Mouse (Mus musculus): ENCODE measurements around the gene Trappc12. TPM values are rescaled to one million over a fixed set of nuclear protein-coding genes. Genes with fewer than 3 reads are reported as not detected.

Trappc12 gene
- polyA plus RNA-seq, 1 experiment from 2014 or later, result 27.7 TPM

DNA sequence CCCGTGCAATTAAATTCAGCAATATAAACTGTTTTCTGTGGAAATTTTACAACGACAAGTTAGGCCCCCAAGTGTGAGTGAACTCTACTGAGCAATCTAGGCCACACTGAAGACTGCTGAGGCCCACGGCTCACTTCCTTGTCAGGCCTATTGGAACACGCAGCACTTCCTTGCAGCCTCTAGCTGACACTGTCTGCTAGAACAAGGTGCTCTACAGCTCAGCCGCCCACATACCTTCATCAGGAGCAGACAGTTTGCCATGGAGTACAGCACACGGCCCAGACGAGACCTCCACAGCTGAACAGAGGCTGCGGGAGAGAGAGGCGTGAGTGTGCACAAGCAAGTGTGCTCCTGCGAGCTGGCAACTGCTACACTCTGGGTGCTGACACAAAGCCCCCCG lies 49.0 kb downstream of the Trappc12 start:
- peaks cover 17% of the 10 kb centered on the region for H3K4me1 ChIP-seq (replicated peaks)
- no peaks in the 10 kb centered on the region for H3K27me3 ChIP-seq
- H3K9ac ChIP-seq, result no peak overlapping the region
- 0 out of 2 replicates have a peak, but pooled peaks cover 9% of the 10 kb centered on the region for H3K36me3 ChIP-seq
- H3K4me3 ChIP-seq, result no peak overlapping the region
- WGBS, result 85% methylated on average over 11 of the region's 11 CpGs
- no peaks in the 10 kb centered on the region for H3K9me3 ChIP-seq (replicated peaks)
- H3K27ac ChIP-seq, result no peak overlapping the region
- no peak for ATAC-seq (replicated peaks; ENCODE audit: insufficient number of reproducible peaks, insufficient read depth, low FRiP score, low read depth)
- no peak overlapping the region for H3K4me2 ChIP-seq

GRCm38 (mm10) chr12:28700561-28701025 lies 49.7 kb downstream of the Trappc12 start:
- peak; percentile 70 for ATAC-seq (replicated peaks; ENCODE audit: insufficient number of reproducible peaks, insufficient read depth, low FRiP score, low read depth)
- no peaks in the 10 kb centered on the region for H3K27me3 ChIP-seq
- H3K4me3 ChIP-seq, result no peak overlapping the region
- H3K4me2 ChIP-seq, result 0 out of 2 replicates have a peak overlapping the region, but pooled peaks have one; percentile 2
- H3K9me3 ChIP-seq (replicated peaks), result no peaks in the 10 kb centered on the region
- H3K36me3 ChIP-seq, result 0 out of 2 replicates have a peak, but pooled peaks cover 10% of the 10 kb centered on the region
- H3K4me1 ChIP-seq (replicated peaks), result peaks cover 17% of the 10 kb centered on the region
- peak overlapping the region; percentile 80 for H3K27ac ChIP-seq
- 41% methylated on average over 19 of the region's 19 CpGs for WGBS
- no peak overlapping the region for H3K9ac ChIP-seq

- 22% methylated on average over 3 of the region's 3 CpGs for WGBS
- H3K4me1 ChIP-seq (replicated peaks), result peaks cover 17% of the 10 kb centered on the region
- H3K36me3 ChIP-seq, result 0 out of 2 replicates have a peak, but pooled peaks cover 10% of the 10 kb centered on the region
- no peak overlapping the region for H3K4me2 ChIP-seq
- no peaks in the 10 kb centered on the region for H3K27me3 ChIP-seq
- ATAC-seq (replicated peaks; ENCODE audit: insufficient number of reproducible peaks, insufficient read depth, low FRiP score, low read depth), result peak; percentile 19; the same call in 1 of the 2 replicates
- no peak overlapping the region for H3K4me3 ChIP-seq
- no peaks in the 10 kb centered on the region for H3K9me3 ChIP-seq (replicated peaks)
- no peak overlapping the region for H3K9ac ChIP-seq
- peak overlapping the region; percentile 80 for H3K27ac ChIP-seq
Measured at GRCm38 (mm10) chr12:28700101-28700511, 50.2 kb downstream of the Trappc12 start.

- Histone ChIP-seq H3K4me2 (no peak overlapping the region), H3K27me3 (no peaks in the 10 kb centered on the region), H3K36me3 (0 out of 2 replicates have a peak, but pooled peaks cover 10% of the 10 kb centered on the region), H3K9ac (no peak overlapping the region), H3K4me1 (replicated peaks) (peaks cover 22% of the 10 kb centered on the region), H3K27ac (peak overlapping the region; percentile 80; the same call in 1 of the 2 replicates), H3K9me3 (replicated peaks) (no peaks in the 10 kb centered on the region), H3K4me3 (no peak overlapping the region)
- WGBS, result 9% methylated on average over 6 of the region's 6 CpGs
- no peak for ATAC-seq (replicated peaks; ENCODE audit: insufficient number of reproducible peaks, insufficient read depth, low FRiP score, low read depth)
Measured at GRCm38 (mm10) chr12:28699656-28700055, 50.6 kb downstream of the Trappc12 start.

DNA sequence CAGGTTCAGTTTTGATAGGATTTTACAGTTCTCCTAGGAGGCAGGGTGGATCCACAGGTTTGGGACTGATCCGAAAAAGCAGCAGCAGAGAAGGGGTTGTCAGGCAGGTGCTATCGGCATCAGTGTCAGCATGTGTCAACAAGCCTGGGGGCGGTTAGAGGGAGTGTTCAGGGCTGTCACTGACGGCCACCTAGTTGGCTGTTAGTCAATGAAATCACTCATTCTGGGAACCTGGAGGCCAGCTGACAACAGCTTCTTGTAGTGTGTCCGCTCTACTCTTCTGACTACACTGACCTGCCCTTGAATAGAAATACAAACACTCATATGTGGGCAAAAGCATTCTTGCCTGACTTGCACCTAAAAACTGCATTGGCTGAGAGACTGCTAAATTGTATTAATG lies 51.2 kb downstream of the Trappc12 start:
- H3K27ac ChIP-seq, result no peak overlapping the region
- no peak for ATAC-seq (replicated peaks; ENCODE audit: insufficient number of reproducible peaks, insufficient read depth, low FRiP score, low read depth)

GRCm38 (mm10) chr12:28697821-28698595 lies 52.3 kb downstream of the Trappc12 start:
- H3K27me3 ChIP-seq, result no peaks in the 10 kb centered on the region
- peaks cover 28% of the 10 kb centered on the region for H3K4me1 ChIP-seq (replicated peaks)
- no peak overlapping the region for H3K4me3 ChIP-seq
- no peak overlapping the region for H3K9ac ChIP-seq
- ATAC-seq (replicated peaks; ENCODE audit: insufficient number of reproducible peaks, insufficient read depth, low FRiP score, low read depth), result no peak
- no peak overlapping the region for H3K27ac ChIP-seq
- 0 out of 2 replicates have a peak, but pooled peaks cover 10% of the 10 kb centered on the region for H3K36me3 ChIP-seq
- H3K4me2 ChIP-seq, result no peak overlapping the region
- H3K9me3 ChIP-seq (replicated peaks), result no peaks in the 10 kb centered on the region
- 83% methylated on average over 14 of the region's 14 CpGs for WGBS

More for the DNA sequence above, 51.2 kb downstream of the Trappc12 start:
- Histone ChIP-seq H3K4me3 (no peak overlapping the region), H3K4me1 (replicated peaks) (peaks cover 28% of the 10 kb centered on the region), H3K27me3 (no peaks in the 10 kb centered on the region), H3K9me3 (replicated peaks) (no peaks in the 10 kb centered on the region), H3K36me3 (0 out of 2 replicates have a peak, but pooled peaks cover 10% of the 10 kb centered on the region), H3K4me2 (no peak overlapping the region), H3K9ac (no peak overlapping the region)
- WGBS, result 77% methylated on average over 5 of the region's 5 CpGs

- peaks cover 29% of the 10 kb centered on the region for H3K36me3 ChIP-seq
- no peak for ATAC-seq (replicated peaks; ENCODE audit: insufficient number of reproducible peaks, insufficient read depth, low FRiP score, low read depth)
Measured at GRCm38 (mm10) chr12:28694776-28695175, 55.5 kb downstream of the Trappc12 start.

GRCm38 (mm10) chr12:28694231-28694630 lies 56.0 kb downstream of the Trappc12 start:
- Histone ChIP-seq H3K4me2 (no peak overlapping the region), H3K4me1 (replicated peaks) (peaks cover 12% of the 10 kb centered on the region), H3K4me3 (no peak overlapping the region), H3K27me3 (no peaks in the 10 kb centered on the region), H3K9ac (no peak overlapping the region), H3K36me3 (peaks cover 35% of the 10 kb centered on the region), H3K9me3 (replicated peaks) (no peaks in the 10 kb centered on the region), H3K27ac (no peak overlapping the region)
- WGBS, result 68% methylated on average over 2 of the region's 2 CpGs
- ATAC-seq (replicated peaks; ENCODE audit: insufficient number of reproducible peaks, insufficient read depth, low FRiP score, low read depth), result no peak

More at GRCm38 (mm10) chr12:28694776-28695175, 55.5 kb downstream of the Trappc12 start:
- no peaks in the 10 kb centered on the region for H3K9me3 ChIP-seq (replicated peaks)
- H3K27ac ChIP-seq, result no peak overlapping the region
- H3K4me1 ChIP-seq (replicated peaks), result peaks cover 12% of the 10 kb centered on the region
- H3K4me3 ChIP-seq, result no peak overlapping the region
- H3K4me2 ChIP-seq, result no peak overlapping the region
- no peaks in the 10 kb centered on the region for H3K27me3 ChIP-seq
- WGBS, result 64% methylated on average over 7 of the region's 7 CpGs
- no peak overlapping the region for H3K9ac ChIP-seq

DNA sequence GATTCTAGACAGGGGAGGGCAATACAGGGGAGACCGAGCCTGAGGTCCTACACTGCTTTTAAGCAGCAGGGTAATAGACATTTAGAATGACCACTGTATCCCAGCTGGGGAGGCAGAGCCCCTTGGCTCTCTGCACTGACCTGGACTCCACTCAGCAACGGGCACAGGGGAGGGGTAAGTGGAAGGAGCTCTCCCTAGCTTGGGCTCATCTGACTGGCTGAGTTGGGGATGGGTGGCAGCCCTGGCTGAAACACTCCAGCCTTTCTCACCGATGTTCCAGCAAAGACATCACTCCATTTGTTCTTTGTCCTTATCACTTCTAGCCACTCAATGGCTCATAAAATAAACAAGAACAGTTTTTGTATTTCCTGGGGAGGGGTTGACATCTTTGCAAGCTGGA lies 56.5 kb downstream of the Trappc12 start:
- Histone ChIP-seq H3K36me3 (peaks cover 39% of the 10 kb centered on the region), H3K27me3 (no peaks in the 10 kb centered on the region), H3K4me3 (no peak overlapping the region), H3K27ac (no peak overlapping the region), H3K9me3 (replicated peaks) (no peaks in the 10 kb centered on the region), H3K4me2 (no peak overlapping the region), H3K9ac (no peak overlapping the region), H3K4me1 (replicated peaks) (peaks cover 12% of the 10 kb centered on the region)
- ATAC-seq (replicated peaks; ENCODE audit: insufficient number of reproducible peaks, insufficient read depth, low FRiP score, low read depth), result no peak
- WGBS, result 53% methylated on average over 3 of the region's 3 CpGs

- 91% methylated on average over 7 of the region's 7 CpGs for WGBS
- H3K4me1 ChIP-seq (replicated peaks), result peaks cover 12% of the 10 kb centered on the region
- no peaks in the 10 kb centered on the region for H3K27me3 ChIP-seq
- no peaks in the 10 kb centered on the region for H3K9me3 ChIP-seq (replicated peaks)
- no peak overlapping the region for H3K4me2 ChIP-seq
- H3K27ac ChIP-seq, result no peak overlapping the region
- peaks cover 33% of the 10 kb centered on the region for H3K36me3 ChIP-seq
- no peak for ATAC-seq (replicated peaks; ENCODE audit: insufficient number of reproducible peaks, insufficient read depth, low FRiP score, low read depth)
- no peak overlapping the region for H3K4me3 ChIP-seq
- no peak overlapping the region for H3K9ac ChIP-seq
Measured at GRCm38 (mm10) chr12:28690730-28691129, 59.5 kb downstream of the Trappc12 start.

GRCm38 (mm10) chr12:28688996-28689395 lies 61.3 kb downstream of the Trappc12 start:
- Histone ChIP-seq H3K9ac (no peak overlapping the region), H3K27me3 (no peaks in the 10 kb centered on the region), H3K4me2 (no peak overlapping the region), H3K27ac (no peak overlapping the region), H3K4me3 (no peak overlapping the region), H3K36me3 (peaks cover 33% of the 10 kb centered on the region), H3K4me1 (replicated peaks) (no peaks in the 10 kb centered on the region; the same call in 1 of the 2 replicates), H3K9me3 (replicated peaks) (no peaks in the 10 kb centered on the region)
- WGBS, result 89% methylated on average over 6 of the region's 6 CpGs
- no peak for ATAC-seq (replicated peaks; ENCODE audit: insufficient number of reproducible peaks, insufficient read depth, low FRiP score, low read depth)

All from heart, embryonic 15.5 days (tissue).